In genomic region chr2:33185258-33185657, GRCm38 (mm10) we compare ENCODE assay signal across 10 mouse cellular contexts. TPM values are rescaled to one million over a fixed set of nuclear protein-coding genes. Genes with fewer than 3 reads are reported as not detected.
DNase-seq lines count a peak whose midpoint lies in the region; ATAC-seq lines count a peak whose summit lies in the region.
"Had no signal": no experiment of that assay in that cellular context is flagged by ENCODE, and none has a peak within 500 bp of the region (broad histone marks: within the 10 kb centered on the region; RNA-seq: fewer than 3 reads in every experiment).

No protein-coding gene starts in this region.

- ATAC-seq in forebrain, embryonic 13.5 days = no peak
- ATAC-seq: Patski had no signal

- peak; percentile 26 for DNase-seq in forebrain, embryonic 10.5 days (ENCODE audit: extremely low spot score, low spot score)
- peak; percentile 25 to 74 for DNase-seq in spleen, postnatal 4 days (ENCODE audit: low spot score in 2 of 2)
- DNase-seq in spleen, postnatal 14 days (ENCODE audit: low spot score in 2 of 2) = no peak
- peak; percentile 59 for DNase-seq in gastrocnemius, postnatal 25 days
- peak; percentile 76 for DNase-seq in lung, postnatal 10 days
- DNase-seq in right cerebral cortex, adult 2 months (ENCODE audit: low spot score in 2 of 2) = no peak
- DNase-seq in left cerebral cortex, postnatal 4 days = no peak

- no peaks in the 10 kb centered on the region for H3K27me3 ChIP-seq in forebrain, embryonic 10.5 days (ENCODE audit: poor library complexity, severe bottlenecking)
- no peaks in the 10 kb centered on the region for H3K27me3 ChIP-seq in forebrain, embryonic 13.5 days
- H3K27me3 ChIP-seq: neural tube, embryonic 12.5 days; Patski had no signal

- H3K4me1 ChIP-seq in forebrain, embryonic 10.5 days = peaks cover 15% of the 10 kb centered on the region
- H3K4me1 ChIP-seq in forebrain, embryonic 13.5 days = peaks cover 13% of the 10 kb centered on the region

- H3K36me3 ChIP-seq in forebrain, embryonic 10.5 days (replicated peaks) = no peaks in the 10 kb centered on the region
- no peaks in the 10 kb centered on the region for H3K36me3 ChIP-seq in forebrain, embryonic 13.5 days (ENCODE audit: poor library complexity, severe bottlenecking)
- H3K36me3 ChIP-seq: neural tube, embryonic 12.5 days had no signal

- H3K4me3 ChIP-seq in forebrain, embryonic 10.5 days = no peak overlapping the region
- no peak overlapping the region for H3K4me3 ChIP-seq in forebrain, embryonic 13.5 days
- H3K4me3 ChIP-seq: neural tube, embryonic 12.5 days had no signal

- no peak overlapping the region for H3K9ac ChIP-seq in forebrain, embryonic 13.5 days
- H3K9ac ChIP-seq: neural tube, embryonic 12.5 days had no signal

- no peaks in the 10 kb centered on the region for H3K9me3 ChIP-seq in forebrain, embryonic 10.5 days
- H3K9me3 ChIP-seq in forebrain, embryonic 13.5 days (replicated peaks) = no peaks in the 10 kb centered on the region
- H3K9me3 ChIP-seq: neural tube, embryonic 12.5 days had no signal

- 70% methylated on average over 7 of the region's 7 CpGs for WGBS in forebrain, embryonic 10.5 days
- WGBS in forebrain, embryonic 13.5 days = 78% methylated on average over 7 of the region's 7 CpGs

- H3K4me2 ChIP-seq in forebrain, embryonic 13.5 days = no peak overlapping the region
- H3K4me2 ChIP-seq: neural tube, embryonic 12.5 days had no signal

- H3K27ac ChIP-seq in forebrain, embryonic 10.5 days = no peak overlapping the region
- H3K27ac ChIP-seq in forebrain, embryonic 13.5 days = no peak overlapping the region
- H3K27ac ChIP-seq: neural tube, embryonic 12.5 days had no signal

- intact Hi-C loops in left cerebral cortex, postnatal 4 days (cut with DNase I) = loop anchor here (10.0 kb wide), 1 partner anchor 140 kb away; no protein-coding TSS in a partner anchor

RNA-seq across cellular contexts. Expression of gene Angptl2, which starts 30.6 kb away (rescaled TPM):
- polyA plus RNA-seq in forebrain, embryonic 10.5 days (2016; fragmentation: Nextera tagmentation; extraction: Ambion mirVana) = 24.3 and 25.1 TPM in 2 replicates
- polyA plus RNA-seq in forebrain, embryonic 13.5 days (2015; fragmentation: Nextera tagmentation; extraction: Ambion mirVana) = 11.0 and 13.0 TPM in 2 replicates
- total RNA-seq in gastrocnemius, postnatal 25 days (2021) = 10 to 100 TPM; 64.2 to 68.7 TPM
- 1 to 10 TPM; 4.7 to 7.2 TPM for total RNA-seq in left cerebral cortex, postnatal 4 days (2021)

RNA-seq across cellular contexts. Expression of gene Garnl3, which starts 53.8 kb away (rescaled TPM):
- 8.6 and 9.1 TPM in 2 replicates for polyA plus RNA-seq in forebrain, embryonic 10.5 days (2016; fragmentation: Nextera tagmentation; extraction: Ambion mirVana)
- 12.1 and 12.2 TPM in 2 replicates for polyA plus RNA-seq in forebrain, embryonic 13.5 days (2015; fragmentation: Nextera tagmentation; extraction: Ambion mirVana)
- 1 to 10 TPM in 1 of 2 experiments, under 1 TPM in 1; 0.49 to 1.7 TPM for total RNA-seq in gastrocnemius, postnatal 25 days (2021)
- 100 to 1,000 TPM; 158 to 162 TPM for total RNA-seq in left cerebral cortex, postnatal 4 days (2021)

Comparison
In these comparisons a context has a peak if more than half of its experiments do, and no peak if none do; other contexts are left out.
1. DNase-seq: peak in forebrain, embryonic 10.5 days (single experiment), spleen, postnatal 4 days (2 of 2), gastrocnemius, postnatal 25 days (single experiment) and lung, postnatal 10 days (single experiment); none in spleen, postnatal 14 days (0 of 2), right cerebral cortex, adult 2 months (0 of 2) and left cerebral cortex, postnatal 4 days (single experiment).
2. RNA of gene Angptl2, which starts 30.6 kb away (total RNA-seq): 64.2 to 68.7 TPM in gastrocnemius, postnatal 25 days; 4.7 to 7.2 TPM in left cerebral cortex, postnatal 4 days; every median in the first group is over 4 times any median in the second.
3. RNA of gene Garnl3, which starts 53.8 kb away (total RNA-seq): 158 to 162 TPM in left cerebral cortex, postnatal 4 days; 0.49 to 1.7 TPM in gastrocnemius, postnatal 25 days; every median in the first group is over 10 times any median in the second.